Mouse (Mus musculus): Measurements from ENCODE around the gene Pde6b. TPM values are rescaled to one million over a fixed set of nuclear protein-coding genes. Genes with fewer than 3 reads are reported as not detected.

Gene Pde6b
- polyA plus RNA-seq (2016; fragmentation: Nextera tagmentation; extraction: Ambion mirVana) = 0.24 and 0.25 TPM in 2 replicates

- ATAC-seq (ENCODE audit: low FRiP score, low read depth) = no peak
- no peaks in the 10 kb centered on the region for H3K27me3 ChIP-seq
- no peaks in the 10 kb centered on the region for H3K4me1 ChIP-seq
- H3K36me3 ChIP-seq = no peaks in the 10 kb centered on the region
- no peak within 1 kb of the TSS for H3K4me2 ChIP-seq (replicated peaks)
- WGBS = 76% methylated on average over 7 of the region's 7 CpGs
- no peak within 1 kb of the TSS for H3K9ac ChIP-seq (replicated peaks)
- H3K27ac ChIP-seq (replicated peaks) = no peak within 1 kb of the TSS
- H3K9me3 ChIP-seq = no peaks in the 10 kb centered on the region
- no peak within 1 kb of the TSS for H3K4me3 ChIP-seq
Measured at GRCm38 (mm10) chr5:108388201-108388600, at the start of gene Pde6b. TSS of gene Pde6b (plus strand) at chr5:108388391.

DNA sequence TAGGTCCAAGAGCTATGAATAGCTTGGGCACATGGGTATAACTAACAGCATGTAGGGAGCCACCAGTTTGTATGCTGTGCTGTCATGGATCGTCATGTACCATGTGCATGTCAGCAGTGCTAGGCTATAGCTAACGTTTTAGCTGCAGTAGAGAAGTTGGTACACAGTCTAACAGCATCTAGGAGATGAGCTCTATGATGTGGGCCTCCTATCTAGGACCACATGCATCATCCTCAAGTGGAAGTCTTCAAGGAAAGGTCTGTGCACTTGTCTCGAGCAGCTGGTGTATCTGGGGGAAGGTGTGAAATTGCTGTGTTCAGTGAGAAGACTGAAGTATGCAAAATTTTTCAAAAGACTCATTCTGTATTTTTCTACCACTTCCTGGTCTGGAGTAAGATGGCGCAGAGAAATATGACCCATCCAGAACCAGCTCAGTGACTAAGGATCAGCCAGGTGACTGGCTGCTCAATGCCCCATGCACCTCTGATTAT, 44.5 kb upstream of the Pde6b start:
- H3K36me3 ChIP-seq = peaks cover 50% of the 10 kb centered on the region
- ATAC-seq (ENCODE audit: low FRiP score, low read depth) = no peak
- no peak overlapping the region for H3K9ac ChIP-seq (replicated peaks)
- 92% methylated on average over 4 of the region's 4 CpGs for WGBS
- no peaks in the 10 kb centered on the region for H3K4me1 ChIP-seq
- H3K4me3 ChIP-seq = no peak overlapping the region
- no peaks in the 10 kb centered on the region for H3K9me3 ChIP-seq
- H3K4me2 ChIP-seq (replicated peaks) = no peak overlapping the region
- no peak overlapping the region for H3K27ac ChIP-seq (replicated peaks)
- H3K27me3 ChIP-seq = no peaks in the 10 kb centered on the region

DNA sequence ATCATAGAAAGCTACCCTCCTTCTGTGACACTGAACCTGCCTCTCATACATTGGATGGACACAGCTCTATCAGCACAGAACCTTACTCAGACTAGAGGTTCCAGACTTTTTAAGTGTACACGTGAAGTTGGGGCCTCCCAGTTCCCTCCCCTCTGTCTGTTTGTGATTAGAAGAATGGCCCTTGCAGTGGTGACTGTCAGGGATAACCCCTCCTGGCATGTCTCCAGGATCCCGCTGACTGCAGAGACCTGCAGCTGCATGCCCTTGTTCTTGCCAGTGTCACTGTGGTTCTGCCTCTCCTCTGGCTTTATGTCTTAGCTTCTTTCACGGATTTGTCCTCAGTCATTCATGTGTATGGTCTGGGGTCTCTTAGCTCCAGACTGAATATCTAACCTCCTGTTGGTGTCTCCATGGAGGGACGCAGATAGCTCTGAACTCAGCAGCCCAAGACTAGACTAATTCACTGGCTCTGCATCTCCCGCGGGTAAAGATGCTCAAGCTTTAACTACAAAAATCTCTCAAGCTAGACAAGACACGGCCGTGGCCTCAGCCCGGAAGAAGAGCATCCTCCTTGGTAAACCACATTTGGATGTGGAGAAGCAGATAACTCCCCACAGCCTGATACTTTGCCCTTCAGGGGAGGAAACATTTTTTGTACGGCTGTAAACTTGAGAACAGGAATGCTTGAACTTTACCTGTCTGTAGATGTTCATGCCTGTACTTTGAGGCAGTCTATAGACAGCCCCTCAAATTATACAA, 42.7 kb upstream of the Pde6b start:
- Histone ChIP-seq H3K36me3 (peaks cover 43% of the 10 kb centered on the region), H3K9me3 (no peaks in the 10 kb centered on the region), H3K27ac (replicated peaks) (no peak overlapping the region), H3K4me3 (no peak overlapping the region), H3K4me1 (no peaks in the 10 kb centered on the region), H3K4me2 (replicated peaks) (no peak overlapping the region), H3K9ac (replicated peaks) (no peak overlapping the region), H3K27me3 (no peaks in the 10 kb centered on the region)
- no peak for ATAC-seq (ENCODE audit: low FRiP score, low read depth)
- WGBS = 90% methylated on average over 10 of the region's 10 CpGs

- H3K36me3 ChIP-seq = peaks cover 45% of the 10 kb centered on the region
- no peaks in the 10 kb centered on the region for H3K27me3 ChIP-seq
- 92% methylated on average over 6 of the region's 6 CpGs for WGBS
- H3K9me3 ChIP-seq = no peaks in the 10 kb centered on the region
- H3K4me1 ChIP-seq = no peaks in the 10 kb centered on the region
- no peak overlapping the region for H3K4me2 ChIP-seq (replicated peaks)
- no peak overlapping the region for H3K4me3 ChIP-seq
- no peak overlapping the region for H3K27ac ChIP-seq (replicated peaks)
- H3K9ac ChIP-seq (replicated peaks) = no peak overlapping the region
- ATAC-seq (ENCODE audit: low FRiP score, low read depth) = no peak
Measured at GRCm38 (mm10) chr5:108347843-108348242, 40.3 kb upstream of the Pde6b start.

GRCm38 (mm10) chr5:108349511-108350148, 38.6 kb upstream of the Pde6b start:
- Histone ChIP-seq H3K9ac (replicated peaks) (no peak overlapping the region), H3K27ac (replicated peaks) (no peak overlapping the region), H3K36me3 (peaks cover 30% of the 10 kb centered on the region), H3K27me3 (no peaks in the 10 kb centered on the region), H3K4me3 (no peak overlapping the region), H3K4me2 (replicated peaks) (no peak overlapping the region), H3K9me3 (no peaks in the 10 kb centered on the region), H3K4me1 (no peaks in the 10 kb centered on the region)
- WGBS = 92% methylated on average over 9 of the region's 9 CpGs
- no peak for ATAC-seq (ENCODE audit: low FRiP score, low read depth)

DNA sequence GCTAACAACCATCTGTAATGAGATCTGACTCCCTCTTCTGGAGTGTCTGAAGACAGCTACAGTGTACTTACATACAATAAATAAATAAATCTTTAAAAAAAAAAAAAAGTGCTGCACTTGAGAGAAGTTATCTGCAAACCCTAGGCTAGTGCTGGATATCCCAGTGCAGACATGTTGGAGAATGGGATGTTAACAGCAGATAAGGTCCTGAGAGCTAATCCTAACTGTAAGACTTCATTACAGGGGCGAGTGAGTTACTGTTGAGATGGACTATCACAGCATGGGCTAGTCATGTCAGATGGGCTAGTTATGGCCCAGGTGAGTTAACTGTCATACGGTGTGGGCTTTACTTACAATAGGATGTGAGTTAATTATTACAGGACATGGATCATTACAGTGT, 34.1 kb upstream of the Pde6b start:
- H3K4me2 ChIP-seq (replicated peaks) = no peak overlapping the region
- H3K36me3 ChIP-seq = 0 out of 2 replicates have a peak, but pooled peaks cover 5% of the 10 kb centered on the region
- WGBS = 84% methylated on average over 2 of the region's 2 CpGs
- no peaks in the 10 kb centered on the region for H3K9me3 ChIP-seq
- no peak for ATAC-seq (ENCODE audit: low FRiP score, low read depth)
- no peak overlapping the region for H3K9ac ChIP-seq (replicated peaks)
- H3K4me1 ChIP-seq = no peaks in the 10 kb centered on the region
- no peaks in the 10 kb centered on the region for H3K27me3 ChIP-seq
- no peak overlapping the region for H3K27ac ChIP-seq (replicated peaks)
- no peak overlapping the region for H3K4me3 ChIP-seq

DNA sequence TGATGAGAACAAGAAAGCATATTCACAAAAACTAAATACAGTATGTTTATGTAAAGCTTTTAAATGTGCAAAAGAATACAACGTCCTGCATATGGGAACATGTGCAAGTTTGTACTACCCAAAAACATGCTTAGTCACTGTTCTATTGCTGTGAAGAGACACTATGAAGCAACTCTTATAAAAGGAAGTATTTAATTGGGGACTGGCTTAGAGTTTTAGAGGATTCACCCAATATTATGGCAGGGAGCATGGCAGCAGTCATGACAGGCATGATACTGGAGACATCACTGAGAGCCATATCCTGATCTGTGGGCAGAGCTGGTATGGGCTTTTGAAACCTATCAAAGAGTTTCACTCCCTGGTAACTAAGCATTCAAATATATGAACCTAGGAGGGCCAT, 30.3 kb upstream of the Pde6b start:
- WGBS = 85% methylated on average over 1 of the region's 1 CpGs

GRCm38 (mm10) chr5:108359491-108359890, 28.7 kb upstream of the Pde6b start:
- Histone ChIP-seq H3K36me3 (no peaks in the 10 kb centered on the region), H3K9ac (replicated peaks) (no peak overlapping the region), H3K4me2 (replicated peaks) (no peak overlapping the region), H3K27me3 (peaks cover 18% of the 10 kb centered on the region), H3K4me3 (no peak overlapping the region), H3K4me1 (no peaks in the 10 kb centered on the region), H3K9me3 (no peaks in the 10 kb centered on the region), H3K27ac (replicated peaks) (no peak overlapping the region)
- 89% methylated on average over 9 of the region's 9 CpGs for WGBS
- no peak for ATAC-seq (ENCODE audit: low FRiP score, low read depth)

More for the DNA sequence above, 30.3 kb upstream of the Pde6b start:
- H3K9me3 ChIP-seq = no peaks in the 10 kb centered on the region
- H3K4me3 ChIP-seq = no peak overlapping the region
- peaks cover 2% of the 10 kb centered on the region; the same call in 1 of the 2 replicates for H3K27me3 ChIP-seq
- H3K36me3 ChIP-seq = no peaks in the 10 kb centered on the region
- ATAC-seq (ENCODE audit: low FRiP score, low read depth) = no peak
- H3K4me2 ChIP-seq (replicated peaks) = no peak overlapping the region
- no peak overlapping the region for H3K9ac ChIP-seq (replicated peaks)
- no peaks in the 10 kb centered on the region for H3K4me1 ChIP-seq
- H3K27ac ChIP-seq (replicated peaks) = no peak overlapping the region

DNA sequence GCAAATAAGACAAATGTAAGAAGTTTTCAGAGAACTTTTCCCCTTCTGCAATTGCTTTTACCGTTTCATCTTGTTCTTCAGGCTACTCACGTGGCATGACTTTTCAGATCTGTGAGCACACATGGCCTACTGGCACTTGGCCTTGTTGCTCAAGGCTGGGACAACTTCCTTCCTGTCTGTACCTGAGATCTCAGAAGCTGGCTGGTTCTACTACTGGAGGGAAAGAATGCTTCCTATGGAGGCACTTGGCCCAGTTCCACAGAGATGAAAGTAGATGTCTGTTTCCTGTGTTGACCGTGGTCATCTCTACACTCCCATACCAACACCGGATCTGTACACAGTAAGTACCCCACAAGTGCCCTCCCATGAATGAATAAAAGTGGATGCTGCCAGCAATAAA, 28.0 kb upstream of the Pde6b start:
- 88% methylated on average over 4 of the region's 4 CpGs for WGBS

DNA sequence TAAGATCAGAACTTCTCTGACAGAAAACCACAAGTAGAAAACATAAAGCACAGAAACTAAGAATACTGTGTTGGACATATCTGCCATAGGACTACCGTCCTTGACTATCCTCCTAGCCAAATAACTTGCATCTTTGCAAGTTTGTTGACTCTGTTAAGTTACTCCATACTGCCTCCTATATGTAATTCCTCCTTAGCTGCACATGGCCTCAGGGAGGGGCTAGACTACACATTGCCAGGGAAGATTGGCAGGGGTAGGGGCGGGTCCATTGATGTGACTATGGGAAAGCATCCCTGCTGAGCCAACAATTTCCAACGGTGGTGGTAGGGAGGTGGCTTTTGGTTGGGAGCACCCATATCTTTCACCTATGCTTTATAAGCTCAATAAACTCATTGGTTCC, 25.9 kb upstream of the Pde6b start:
- no peak for ATAC-seq (ENCODE audit: low FRiP score, low read depth)
- H3K4me2 ChIP-seq (replicated peaks) = no peak overlapping the region
- no peaks in the 10 kb centered on the region for H3K36me3 ChIP-seq
- H3K4me1 ChIP-seq = peaks cover 11% of the 10 kb centered on the region
- no peak overlapping the region for H3K27ac ChIP-seq (replicated peaks)
- H3K9me3 ChIP-seq = no peaks in the 10 kb centered on the region
- H3K9ac ChIP-seq (replicated peaks) = no peak overlapping the region
- H3K4me3 ChIP-seq = no peak overlapping the region
- peaks cover 45% of the 10 kb centered on the region for H3K27me3 ChIP-seq
- 41% methylated on average over 3 of the region's 3 CpGs for WGBS

More for the DNA sequence above, 28.0 kb upstream of the Pde6b start:
- Histone ChIP-seq H3K9me3 (no peaks in the 10 kb centered on the region), H3K9ac (replicated peaks) (no peak overlapping the region), H3K27ac (replicated peaks) (no peak overlapping the region), H3K4me1 (no peaks in the 10 kb centered on the region), H3K27me3 (peaks cover 25% of the 10 kb centered on the region), H3K4me2 (replicated peaks) (no peak overlapping the region), H3K36me3 (no peaks in the 10 kb centered on the region), H3K4me3 (no peak overlapping the region)
- ATAC-seq (ENCODE audit: low FRiP score, low read depth) = no peak

GRCm38 (mm10) chr5:108366328-108366983, 21.7 kb upstream of the Pde6b start:
- H3K4me2 ChIP-seq (replicated peaks) = peak overlapping the region; percentile 93
- H3K36me3 ChIP-seq = no peaks in the 10 kb centered on the region
- H3K4me3 ChIP-seq = peak overlapping the region; percentile 60
- peaks cover 85% of the 10 kb centered on the region for H3K27me3 ChIP-seq
- H3K9me3 ChIP-seq = no peaks in the 10 kb centered on the region
- ATAC-seq (ENCODE audit: low FRiP score, low read depth) = peak; percentile 31
- H3K9ac ChIP-seq (replicated peaks) = peak overlapping the region; percentile 58; the same call in 1 of the 2 replicates
- 3% methylated on average over 60 of the region's 60 CpGs for WGBS
- H3K27ac ChIP-seq (replicated peaks) = no peak overlapping the region
- peaks cover 29% of the 10 kb centered on the region for H3K4me1 ChIP-seq
